Mouse (Mus musculus): Measurements from ENCODE around the gene Rexo5. TPM values are rescaled to one million over a fixed set of nuclear protein-coding genes. Genes with fewer than 3 reads are reported as not detected.
A peak's percentile ranks its signal among the peaks of the same experiment; 100 is the strongest.

Gene Rexo5
- polyA plus RNA-seq, 1 experiment from 2014 or later, result 25.2 TPM

DNA sequence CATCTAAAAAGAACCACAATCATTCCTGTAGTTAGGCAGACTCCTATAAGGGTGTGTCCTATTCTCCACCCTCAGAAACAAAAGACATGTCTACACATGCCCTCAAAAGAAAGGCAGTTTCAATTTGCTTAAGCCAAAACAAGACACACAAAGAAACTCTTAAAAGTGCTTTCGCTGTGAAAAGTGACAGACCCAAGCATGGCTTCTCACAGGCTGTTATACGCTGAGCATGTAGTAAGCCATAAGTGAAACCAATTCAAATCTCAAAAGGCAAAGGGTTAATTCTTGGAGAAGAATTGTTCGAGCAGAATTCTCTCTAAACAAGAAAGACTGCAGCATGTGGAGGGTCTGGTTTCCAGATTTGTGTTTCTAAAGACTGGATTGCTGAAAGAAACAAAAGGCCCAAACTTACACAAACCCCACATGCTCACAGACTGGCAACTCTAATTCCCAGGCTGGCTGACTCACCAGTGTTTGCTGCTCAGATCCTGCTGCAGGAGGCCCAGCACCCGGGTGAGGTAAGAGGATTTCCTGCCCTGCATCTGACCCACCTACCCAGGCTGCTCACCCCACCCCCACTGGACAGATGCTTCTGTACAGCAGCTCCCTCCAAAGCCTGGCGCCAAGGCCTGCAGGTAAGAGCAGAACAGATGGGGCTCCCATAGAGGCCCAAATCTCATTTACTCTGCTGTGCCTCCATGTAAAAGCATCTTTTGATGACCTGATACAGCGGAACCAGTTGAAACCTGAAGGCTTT, 67.7 kb downstream of the Rexo5 start:
- WGBS, result 36% methylated on average over 6 of the region's 6 CpGs
- Histone ChIP-seq H3K4me2 (ENCODE audit: low read length) (0 out of 2 replicates have a peak overlapping the region, but pooled peaks have one; percentile 6), H3K4me3 (ENCODE audit: low read depth, low read length) (no peak overlapping the region), H3K9ac (ENCODE audit: low read length) (0 out of 2 replicates have a peak overlapping the region, but pooled peaks have one; percentile 10), H3K9me3 (ENCODE audit: control insufficient read depth, low read length) (no peaks in the 10 kb centered on the region), H3K36me3 (ENCODE audit: control insufficient read depth, insufficient read depth, low read length) (peaks cover 31% of the 10 kb centered on the region), H3K27ac (ENCODE audit: low read depth) (peak overlapping the region; percentile 73), H3K27me3 (replicated peaks; ENCODE audit: control insufficient read depth, insufficient read depth, low read length) (no peaks in the 10 kb centered on the region), H3K4me1 (replicated peaks; ENCODE audit: control insufficient read depth, insufficient read depth, low read length) (peaks cover 10% of the 10 kb centered on the region)
- peak; percentile 67 for DNase-seq (ENCODE audit: low spot score)
- ATAC-seq (replicated peaks; ENCODE audit: low FRiP score, low TSS enrichment, low read depth), result peak; percentile 51; the same call in 1 of the 2 replicates

DNA sequence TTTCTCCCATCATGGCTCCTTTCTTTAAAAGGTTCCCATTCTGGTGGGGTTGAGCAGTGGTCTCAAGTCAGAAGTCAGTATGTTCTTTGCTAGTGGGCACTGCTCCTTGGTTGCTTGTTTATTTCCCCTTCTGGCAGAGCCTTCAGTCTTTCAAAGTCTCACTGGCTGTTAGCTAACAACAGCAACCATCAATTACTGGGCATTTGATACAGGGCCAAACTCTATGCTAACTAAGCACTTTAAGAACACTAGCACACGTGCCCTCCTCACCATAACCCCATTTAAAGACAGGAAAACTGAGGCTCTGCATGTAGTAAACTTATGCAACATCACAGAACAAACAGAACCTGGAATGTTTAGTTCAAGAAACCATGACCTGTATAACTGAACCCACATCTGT, 68.4 kb downstream of the Rexo5 start:
- H3K4me1 ChIP-seq (replicated peaks; ENCODE audit: control insufficient read depth, insufficient read depth, low read length), result peaks cover 10% of the 10 kb centered on the region
- H3K9ac ChIP-seq (ENCODE audit: low read length), result no peak overlapping the region
- H3K27me3 ChIP-seq (replicated peaks; ENCODE audit: control insufficient read depth, insufficient read depth, low read length), result no peaks in the 10 kb centered on the region
- no peak for DNase-seq (ENCODE audit: low spot score)
- no peak overlapping the region for H3K4me3 ChIP-seq (ENCODE audit: low read depth, low read length)
- WGBS, result 57% methylated on average over 1 of the region's 1 CpGs
- no peak for ATAC-seq (replicated peaks; ENCODE audit: low FRiP score, low TSS enrichment, low read depth)
- H3K36me3 ChIP-seq (ENCODE audit: control insufficient read depth, insufficient read depth, low read length), result peaks cover 25% of the 10 kb centered on the region
- no peaks in the 10 kb centered on the region for H3K9me3 ChIP-seq (ENCODE audit: control insufficient read depth, low read length)
- H3K27ac ChIP-seq (ENCODE audit: low read depth), result peak overlapping the region; percentile 73; the same call in 1 of the 2 replicates
- H3K4me2 ChIP-seq (ENCODE audit: low read length), result no peak overlapping the region

DNA sequence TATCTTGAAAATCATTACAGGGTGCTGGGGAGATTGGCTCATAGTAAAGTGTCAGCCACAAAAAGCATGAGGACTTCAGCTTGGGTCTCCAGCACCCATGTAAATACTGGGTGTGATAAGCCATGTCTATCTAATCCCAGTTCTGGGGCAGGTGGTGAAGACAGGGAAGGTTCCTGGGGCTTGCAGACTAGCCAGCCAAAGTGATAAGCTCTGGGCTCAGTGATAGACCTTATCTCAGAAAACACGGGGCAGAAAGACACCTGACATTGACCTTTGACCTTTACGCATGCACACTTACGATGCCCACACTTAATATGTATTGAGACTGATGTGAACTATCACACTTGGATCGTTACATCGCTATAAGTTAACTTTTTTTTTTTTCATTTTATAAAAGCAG, 70.7 kb downstream of the Rexo5 start:
- DNase-seq (ENCODE audit: low spot score) (no peak), ATAC-seq (replicated peaks; ENCODE audit: low FRiP score, low TSS enrichment, low read depth) (no peak)
- Histone ChIP-seq H3K9ac (ENCODE audit: low read length) (no peak overlapping the region), H3K4me3 (ENCODE audit: low read depth, low read length) (no peak overlapping the region), H3K27me3 (replicated peaks; ENCODE audit: control insufficient read depth, insufficient read depth, low read length) (no peaks in the 10 kb centered on the region), H3K4me2 (ENCODE audit: low read length) (no peak overlapping the region), H3K36me3 (ENCODE audit: control insufficient read depth, insufficient read depth, low read length) (peaks cover 3% of the 10 kb centered on the region; the same call in 1 of the 2 replicates), H3K4me1 (replicated peaks; ENCODE audit: control insufficient read depth, insufficient read depth, low read length) (peaks cover 10% of the 10 kb centered on the region), H3K9me3 (ENCODE audit: control insufficient read depth, low read length) (no peaks in the 10 kb centered on the region), H3K27ac (ENCODE audit: low read depth) (no peak overlapping the region)
- WGBS, result 80% methylated on average over 5 of the region's 5 CpGs

DNA sequence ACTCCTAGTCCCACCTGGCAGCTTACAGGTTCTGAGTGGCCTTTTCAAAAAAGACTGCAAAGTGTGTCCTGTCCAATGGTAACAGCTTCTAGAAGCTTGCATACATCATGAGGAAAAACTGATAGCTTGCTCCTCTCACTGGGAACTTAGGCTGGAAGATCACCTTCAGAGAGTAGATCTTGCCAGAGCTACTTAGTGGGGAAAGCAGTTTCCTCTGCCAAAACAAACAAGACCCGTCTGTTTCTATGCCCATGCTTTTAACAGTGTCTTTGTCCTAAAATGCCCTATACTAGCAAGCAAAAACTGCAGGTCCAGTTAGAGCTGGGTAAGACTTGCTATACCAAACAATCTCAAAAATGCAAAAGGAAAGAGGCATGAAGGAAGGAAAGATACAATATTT, 72.3 kb downstream of the Rexo5 start:
- no peak for ATAC-seq (replicated peaks; ENCODE audit: low FRiP score, low TSS enrichment, low read depth)
- Histone ChIP-seq H3K9ac (ENCODE audit: low read length) (no peak overlapping the region), H3K27me3 (replicated peaks; ENCODE audit: control insufficient read depth, insufficient read depth, low read length) (no peaks in the 10 kb centered on the region), H3K9me3 (ENCODE audit: control insufficient read depth, low read length) (no peaks in the 10 kb centered on the region), H3K27ac (ENCODE audit: low read depth) (no peak overlapping the region), H3K4me2 (ENCODE audit: low read length) (no peak overlapping the region), H3K36me3 (ENCODE audit: control insufficient read depth, insufficient read depth, low read length) (no peaks in the 10 kb centered on the region; the same call in 1 of the 2 replicates), H3K4me1 (replicated peaks; ENCODE audit: control insufficient read depth, insufficient read depth, low read length) (peaks cover 8% of the 10 kb centered on the region), H3K4me3 (ENCODE audit: low read depth, low read length) (no peak overlapping the region)
- no peak for DNase-seq (ENCODE audit: low spot score)
- WGBS, result 59% methylated on average over 1 of the region's 1 CpGs

DNA sequence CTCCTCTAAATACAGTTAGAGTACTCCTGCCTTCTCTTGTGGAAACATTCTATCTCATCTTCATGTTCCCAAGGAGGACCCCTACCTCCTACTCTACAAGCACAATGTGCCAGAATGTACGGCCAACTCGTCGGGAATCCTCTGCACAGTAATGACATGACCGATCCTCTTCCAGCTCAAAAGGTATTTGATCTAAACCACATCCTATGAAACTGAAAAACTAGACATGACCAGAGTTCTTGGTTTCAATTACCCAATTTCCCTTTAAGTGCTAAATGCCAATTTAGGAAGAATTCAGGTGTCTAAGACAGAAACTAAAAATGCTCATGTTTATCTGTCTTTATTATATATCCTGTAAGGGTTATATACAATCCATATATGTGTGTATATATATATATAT, 78.4 kb downstream of the Rexo5 start:
- no peak for DNase-seq (ENCODE audit: low spot score)
- Histone ChIP-seq H3K27me3 (replicated peaks; ENCODE audit: control insufficient read depth, insufficient read depth, low read length) (no peaks in the 10 kb centered on the region), H3K4me2 (ENCODE audit: low read length) (no peak overlapping the region), H3K9ac (ENCODE audit: low read length) (no peak overlapping the region), H3K9me3 (ENCODE audit: control insufficient read depth, low read length) (no peaks in the 10 kb centered on the region), H3K36me3 (ENCODE audit: control insufficient read depth, insufficient read depth, low read length) (no peaks in the 10 kb centered on the region; the same call in 1 of the 2 replicates), H3K27ac (ENCODE audit: low read depth) (no peak overlapping the region), H3K4me3 (ENCODE audit: low read depth, low read length) (no peak overlapping the region), H3K4me1 (replicated peaks; ENCODE audit: control insufficient read depth, insufficient read depth, low read length) (no peaks in the 10 kb centered on the region)
- ATAC-seq (replicated peaks; ENCODE audit: low FRiP score, low TSS enrichment, low read depth), result no peak
- 90% methylated on average over 4 of the region's 4 CpGs for WGBS

DNA sequence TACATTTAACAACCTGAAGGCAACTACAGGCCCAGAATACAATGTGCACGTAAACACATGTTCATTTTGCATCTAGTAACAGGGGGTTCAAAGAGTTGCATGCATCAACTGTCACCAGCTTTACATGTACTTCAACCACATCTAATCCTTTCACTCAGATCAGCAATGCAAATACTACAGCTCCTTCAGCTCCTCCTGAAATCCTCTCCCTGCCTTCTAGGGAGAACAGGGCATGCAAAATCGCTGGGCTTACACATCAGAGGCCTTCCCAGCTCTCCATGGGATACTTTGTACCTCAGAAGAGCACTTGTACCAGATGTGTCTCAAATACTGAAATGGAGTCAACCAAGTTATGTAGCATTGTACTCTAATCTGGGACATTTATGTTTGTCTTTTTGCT, 79.2 kb downstream of the Rexo5 start:
- no peaks in the 10 kb centered on the region for H3K27me3 ChIP-seq (replicated peaks; ENCODE audit: control insufficient read depth, insufficient read depth, low read length)
- DNase-seq (ENCODE audit: low spot score), result no peak
- H3K4me2 ChIP-seq (ENCODE audit: low read length), result no peak overlapping the region
- ATAC-seq (replicated peaks; ENCODE audit: low FRiP score, low TSS enrichment, low read depth), result no peak
- H3K4me1 ChIP-seq (replicated peaks; ENCODE audit: control insufficient read depth, insufficient read depth, low read length), result no peaks in the 10 kb centered on the region
- no peak overlapping the region for H3K4me3 ChIP-seq (ENCODE audit: low read depth, low read length)
- no peaks in the 10 kb centered on the region; the same call in 1 of the 2 replicates for H3K36me3 ChIP-seq (ENCODE audit: control insufficient read depth, insufficient read depth, low read length)
- WGBS, result 64% methylated on average over 2 of the region's 2 CpGs
- H3K9me3 ChIP-seq (ENCODE audit: control insufficient read depth, low read length), result no peaks in the 10 kb centered on the region
- no peak overlapping the region for H3K9ac ChIP-seq (ENCODE audit: low read length)
- no peak overlapping the region for H3K27ac ChIP-seq (ENCODE audit: low read depth)

DNA sequence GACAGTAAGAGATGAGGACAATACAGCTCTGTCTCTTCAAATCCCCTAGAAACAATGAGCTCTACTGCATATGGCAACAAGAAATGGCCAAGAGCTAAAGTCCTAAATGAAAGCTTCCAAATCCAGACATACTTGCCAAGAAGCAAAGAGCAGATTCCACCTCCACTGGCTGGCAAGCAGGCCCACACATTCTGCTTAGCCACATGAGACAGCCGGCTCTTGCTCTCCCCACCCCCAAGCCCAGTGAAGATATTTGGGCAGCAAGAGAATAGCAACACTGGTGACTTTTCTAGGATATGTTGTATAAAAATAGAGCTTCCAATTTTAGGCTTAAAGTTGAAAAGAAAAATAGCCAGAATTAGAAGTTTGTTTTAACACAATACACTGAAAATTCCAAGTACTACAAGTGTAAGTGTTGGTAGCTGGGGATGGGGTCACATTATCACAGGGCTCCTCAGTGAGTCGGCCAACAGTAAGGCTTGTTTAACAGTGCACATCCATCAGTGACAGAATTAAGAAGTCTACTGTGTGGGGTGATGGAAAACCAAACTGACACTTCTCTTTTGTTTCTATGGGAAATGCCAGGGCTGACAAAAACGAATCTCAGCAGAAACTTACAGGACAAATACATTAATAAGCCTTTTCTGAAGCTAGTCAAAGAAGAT, 82.1 kb downstream of the Rexo5 start:
- Histone ChIP-seq H3K4me3 (ENCODE audit: low read depth, low read length) (no peak overlapping the region), H3K27me3 (replicated peaks; ENCODE audit: control insufficient read depth, insufficient read depth, low read length) (no peaks in the 10 kb centered on the region), H3K27ac (ENCODE audit: low read depth) (no peak overlapping the region), H3K4me2 (ENCODE audit: low read length) (no peak overlapping the region), H3K9me3 (ENCODE audit: control insufficient read depth, low read length) (no peaks in the 10 kb centered on the region), H3K4me1 (replicated peaks; ENCODE audit: control insufficient read depth, insufficient read depth, low read length) (no peaks in the 10 kb centered on the region), H3K9ac (ENCODE audit: low read length) (no peak overlapping the region), H3K36me3 (ENCODE audit: control insufficient read depth, insufficient read depth, low read length) (peaks cover 8% of the 10 kb centered on the region; the same call in 1 of the 2 replicates)
- WGBS, result 50% methylated on average over 3 of the region's 3 CpGs
- no peak for DNase-seq (ENCODE audit: low spot score)
- ATAC-seq (replicated peaks; ENCODE audit: low FRiP score, low TSS enrichment, low read depth), result no peak

DNA sequence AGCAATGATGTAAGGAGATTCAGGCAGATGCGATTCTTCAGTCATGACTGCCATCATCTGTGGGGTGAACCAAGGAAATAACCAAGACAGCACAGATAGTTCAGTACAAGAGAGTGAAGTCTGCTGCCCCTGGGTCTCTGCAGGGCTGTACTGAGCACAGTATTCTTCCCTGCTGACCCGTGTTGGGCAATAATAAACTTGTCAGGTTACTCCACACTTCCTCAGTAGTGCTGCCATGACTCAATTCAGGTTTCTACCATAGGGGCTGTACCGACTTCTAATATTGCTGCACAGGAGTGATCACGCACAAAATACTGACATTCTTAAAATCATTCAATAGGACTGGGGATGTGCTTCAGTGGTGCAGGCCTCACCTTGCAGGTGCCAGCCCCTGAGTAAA, 85.4 kb downstream of the Rexo5 start:
- ATAC-seq (replicated peaks; ENCODE audit: low FRiP score, low TSS enrichment, low read depth) (no peak), DNase-seq (ENCODE audit: low spot score) (no peak)
- Histone ChIP-seq H3K27ac (ENCODE audit: low read depth) (no peak overlapping the region), H3K9ac (ENCODE audit: low read length) (no peak overlapping the region), H3K4me2 (ENCODE audit: low read length) (no peak overlapping the region), H3K9me3 (ENCODE audit: control insufficient read depth, low read length) (no peaks in the 10 kb centered on the region), H3K27me3 (replicated peaks; ENCODE audit: control insufficient read depth, insufficient read depth, low read length) (no peaks in the 10 kb centered on the region), H3K4me3 (ENCODE audit: low read depth, low read length) (no peak overlapping the region), H3K36me3 (ENCODE audit: control insufficient read depth, insufficient read depth, low read length) (peaks cover 8% of the 10 kb centered on the region; the same call in 1 of the 2 replicates), H3K4me1 (replicated peaks; ENCODE audit: control insufficient read depth, insufficient read depth, low read length) (no peaks in the 10 kb centered on the region)
- 92% methylated on average over 4 of the region's 4 CpGs for WGBS

All from intestine, embryonic 14.5 days (tissue).